Mouse (Mus musculus) right cerebral cortex, postnatal 36 days (tissue): ENCODE data around the gene Alg6.

Source experiments
- DNase-seq, 2 experiments: peaks; one replicate each; pipeline ENCODE4 v3.0.0; 2022; ENCODE audit warnings: low spot score in 2 of 2, mixed read lengths in 1 of 2

Alg6 gene

DNA sequence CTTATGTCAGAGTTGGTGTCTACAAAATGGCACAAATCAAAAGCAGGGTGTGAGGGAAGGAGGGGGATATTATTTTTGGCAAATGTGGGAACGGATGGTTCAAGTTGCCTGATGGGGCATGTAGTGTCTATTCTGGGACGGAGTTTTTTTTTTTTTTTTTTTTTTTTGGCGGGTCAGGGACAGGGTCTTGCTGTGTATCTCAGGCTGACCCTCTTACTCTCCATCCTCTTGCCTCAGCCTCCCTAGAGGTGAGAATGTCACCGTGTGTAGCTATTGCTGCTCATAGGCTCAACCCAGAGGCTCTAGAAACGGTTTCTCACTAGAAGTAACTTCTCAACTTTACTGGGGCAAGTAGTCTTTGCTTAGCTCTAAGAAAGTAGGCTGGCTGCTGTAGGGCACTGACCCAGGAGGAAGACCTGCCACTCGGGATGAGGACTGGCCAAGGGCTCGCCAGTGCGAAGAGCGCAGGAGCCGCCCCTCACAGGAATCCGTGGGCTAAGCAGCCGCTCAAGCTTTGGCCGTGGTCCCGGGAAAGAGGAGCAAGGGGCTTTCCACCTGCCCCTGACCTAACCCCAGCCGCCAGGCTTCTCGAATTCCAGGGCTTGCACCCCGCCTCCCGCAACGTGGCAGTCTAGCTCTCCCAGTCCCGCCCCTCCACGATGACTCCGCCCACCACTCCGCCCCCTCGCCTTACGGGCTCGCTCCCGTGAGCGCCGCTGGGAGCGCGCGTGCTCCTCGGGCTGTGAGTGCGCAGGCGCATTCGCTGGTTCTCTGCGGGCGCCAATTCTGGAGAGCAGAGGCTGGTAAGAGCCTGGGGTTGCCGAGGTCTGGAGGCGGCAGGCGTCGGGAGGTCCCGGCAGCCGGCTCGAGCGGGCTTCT is at the start of gene Alg6:
Gene Alg6, plus strand, starts transcription at position 761 of the 879 bp plus-strand sequence.
- DNase-seq = peak; percentile 88 to 91

DNA sequence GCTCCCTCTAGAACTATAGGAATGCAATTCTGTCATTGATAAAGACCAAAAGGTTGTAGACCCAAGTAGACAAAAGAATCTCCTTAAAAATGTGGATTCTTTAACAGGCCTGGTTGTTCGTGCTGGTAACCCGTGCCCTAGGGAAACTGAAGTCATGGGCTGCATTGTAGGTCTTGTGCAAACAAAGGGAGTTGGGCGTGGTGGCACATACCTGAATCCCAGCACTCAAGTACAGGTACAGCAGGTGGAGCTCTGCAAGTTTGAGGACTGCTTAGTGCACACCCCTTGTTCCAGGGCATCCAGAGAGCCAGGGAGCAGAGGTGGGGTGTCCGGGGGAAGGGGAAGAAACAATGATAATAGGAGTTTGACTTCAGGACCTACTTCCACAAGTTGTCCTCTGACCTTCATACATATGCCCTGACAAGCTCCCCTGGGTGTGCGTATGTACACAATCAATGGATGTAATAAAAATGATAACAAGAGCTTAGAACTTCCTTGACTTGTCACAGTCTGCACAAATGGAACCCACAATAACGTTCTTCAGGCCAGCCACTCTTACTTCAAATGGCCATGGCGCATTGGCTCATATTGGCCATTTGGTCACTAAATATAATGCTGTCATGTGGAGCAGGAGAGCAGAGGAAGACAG is 45.1 kb upstream of the Alg6 start:
- no peak for DNase-seq

DNA sequence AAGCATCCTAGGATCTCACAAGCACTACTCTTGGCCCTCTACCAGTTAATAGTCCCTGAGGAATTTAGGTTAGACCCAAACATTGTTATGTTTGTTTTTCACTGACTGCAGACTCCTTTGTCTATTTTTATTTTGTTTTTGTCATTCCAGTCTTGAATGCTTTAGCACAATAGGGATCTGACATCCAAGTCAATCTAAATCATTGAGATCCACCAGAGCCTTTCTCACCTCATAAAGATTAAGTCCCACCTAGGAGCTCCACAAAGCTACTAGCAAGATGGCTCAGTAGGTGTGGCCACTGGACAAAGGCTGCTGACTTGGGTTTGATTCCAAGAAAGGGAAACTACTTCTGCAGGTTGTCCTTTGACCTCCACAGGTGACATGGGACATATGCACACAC is 40.3 kb upstream of the Alg6 start:
- no peak for DNase-seq

DNA sequence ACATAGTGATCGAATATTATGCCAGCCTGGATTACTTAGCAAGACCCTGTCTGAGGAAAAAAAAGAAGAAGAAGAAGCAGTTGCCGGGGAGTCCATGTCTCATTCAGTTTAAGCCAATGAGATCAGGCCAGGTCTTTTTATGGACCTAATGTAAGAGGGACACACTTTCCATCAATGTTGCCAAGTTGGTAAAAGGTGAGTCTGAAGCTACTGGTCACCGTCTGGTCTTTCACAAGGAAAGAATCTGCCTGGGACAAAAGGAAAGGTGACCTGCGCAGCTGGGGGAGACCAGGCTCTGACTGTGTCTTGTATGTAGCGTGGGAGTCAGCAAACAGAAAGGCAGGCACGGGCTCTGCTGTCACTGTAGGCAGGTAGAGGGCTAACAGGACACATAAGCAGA is 31.5 kb upstream of the Alg6 start:
- DNase-seq = no peak

DNA sequence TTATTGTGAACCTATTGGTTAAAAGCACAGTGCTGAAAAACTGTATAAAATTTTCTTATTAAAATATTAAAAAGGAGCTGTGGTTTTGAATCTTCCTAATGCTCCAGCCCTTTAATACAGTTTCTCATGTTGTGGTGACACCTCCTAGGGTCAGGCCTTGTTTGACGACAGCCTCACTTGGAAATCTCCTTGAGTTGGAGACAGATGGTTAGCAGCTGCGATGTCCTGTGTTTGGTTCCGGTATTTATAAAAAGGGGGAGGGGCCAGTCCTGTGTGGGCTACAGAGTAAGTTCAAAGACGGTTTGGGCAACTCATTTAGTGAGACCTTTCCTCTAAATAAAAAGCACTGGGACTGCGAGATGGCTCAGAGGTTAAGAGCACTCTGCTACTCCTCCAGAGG is 29.2 kb upstream of the Alg6 start:
- no peak for DNase-seq

DNA sequence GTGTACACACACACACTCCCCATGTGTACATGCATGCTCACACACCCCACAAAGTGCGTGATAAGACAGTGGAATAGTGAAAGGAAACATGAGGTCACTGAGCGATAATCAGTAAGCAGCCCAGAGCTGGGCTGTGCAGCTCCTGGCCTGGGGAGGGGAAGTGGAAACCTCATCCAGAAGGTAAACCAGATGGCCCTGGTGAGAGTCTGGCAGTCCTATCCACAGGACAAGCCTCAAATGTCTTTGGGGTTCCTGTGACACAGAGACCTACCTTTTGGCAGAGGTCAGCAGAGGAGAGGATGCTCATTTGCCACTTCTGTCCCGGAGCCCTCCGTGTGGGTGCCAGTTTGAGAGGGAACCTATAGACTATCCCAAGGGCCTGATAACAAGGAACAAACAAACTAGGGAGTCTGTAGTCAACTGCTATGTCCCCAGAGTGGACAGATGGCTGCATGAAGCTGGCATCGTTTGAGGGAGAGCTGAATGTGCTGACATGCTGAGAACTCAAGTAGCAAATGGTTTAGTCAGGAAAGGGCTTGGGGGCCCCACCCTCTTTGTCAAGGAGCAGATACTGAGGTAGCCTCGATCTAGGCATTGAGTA is 2.8 kb upstream of the Alg6 start:
- no peak for DNase-seq

- DNase-seq = no peak
Measured at GRCm38 (mm10) chr4:99713971-99714370, 1.5 kb upstream of the Alg6 start.

- no peak for DNase-seq
Measured at GRCm38 (mm10) chr4:99715783-99716416, 436 bp downstream of the Alg6 start.

GRCm38 (mm10) chr4:99717905-99718304 is 2.4 kb downstream of the Alg6 start:
- no peak for DNase-seq

- DNase-seq = no peak
Measured at GRCm38 (mm10) chr4:99724331-99724730, 8.9 kb downstream of the Alg6 start.

DNA sequence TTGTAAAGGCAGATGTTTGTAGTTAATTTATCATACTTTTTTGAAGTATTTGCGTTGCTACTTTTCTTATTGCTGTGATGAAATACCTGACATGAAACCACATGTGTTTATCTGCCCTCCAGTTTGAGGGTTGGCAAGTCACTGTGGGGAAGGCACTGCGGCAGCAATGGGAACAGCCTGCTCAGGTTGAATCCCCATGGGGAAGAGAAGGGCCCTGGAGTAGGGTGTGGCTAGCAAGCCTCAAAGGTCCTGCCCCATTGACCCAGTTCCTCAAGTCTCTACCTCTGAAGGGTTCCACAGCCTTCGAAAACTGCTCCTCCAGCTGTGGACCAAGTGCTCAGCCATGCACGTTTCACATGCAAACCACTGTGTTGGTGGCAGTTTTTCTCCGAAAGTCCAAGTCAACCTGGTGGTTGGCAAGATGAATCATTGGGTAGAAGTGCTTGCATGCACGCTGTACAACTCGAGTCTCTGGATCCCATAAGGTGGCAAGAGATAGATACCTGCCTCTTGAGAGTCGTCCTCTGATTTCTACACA is 10.5 kb downstream of the Alg6 start:
- DNase-seq = no peak

- no peak for DNase-seq
Measured at GRCm38 (mm10) chr4:99739836-99740235, 24.4 kb downstream of the Alg6 start.

GRCm38 (mm10) chr4:99752426-99752825 is 37.0 kb downstream of the Alg6 start:
- DNase-seq = no peak

DNA sequence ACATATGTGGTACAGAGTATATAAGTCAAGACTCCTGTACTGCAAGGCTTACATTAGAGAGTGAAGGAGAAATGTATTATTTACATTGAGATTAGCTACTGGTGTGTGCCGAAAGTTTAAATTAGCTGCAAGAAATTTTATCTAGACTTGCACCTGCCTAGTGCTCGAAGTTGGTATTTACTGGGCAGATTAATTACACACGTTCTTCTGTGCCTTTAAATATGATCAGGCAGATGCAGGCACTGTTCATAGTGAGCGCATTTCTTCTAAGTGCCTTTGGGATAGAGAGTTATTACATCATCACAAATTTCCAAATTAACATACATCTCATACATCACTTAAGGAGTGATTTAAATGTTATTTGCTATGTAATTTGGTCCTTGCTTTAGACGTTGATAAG is 50.8 kb downstream of the Alg6 start:
- DNase-seq = no peak

- no peak for DNase-seq
Measured at GRCm38 (mm10) chr4:99766753-99767152, 51.3 kb downstream of the Alg6 start.

DNA sequence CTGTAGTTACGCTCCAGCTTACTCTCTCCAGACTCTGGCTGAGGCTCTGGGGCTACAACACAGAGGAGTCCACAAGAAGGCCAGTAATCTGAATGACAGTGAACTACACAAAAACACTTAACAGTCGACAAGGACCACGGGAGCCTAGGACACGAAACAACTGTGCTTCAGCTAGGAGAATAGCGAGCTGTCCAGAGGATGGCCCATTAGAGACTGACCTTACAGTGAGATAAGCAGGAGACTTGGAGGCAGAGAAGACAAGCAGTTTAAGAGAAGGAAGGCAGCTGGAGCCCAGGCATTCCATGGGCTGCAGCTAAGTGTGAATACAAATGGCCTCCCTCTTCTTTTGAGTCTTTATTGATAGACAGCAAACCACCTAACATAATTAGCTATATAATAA is 55.1 kb downstream of the Alg6 start:
- no peak for DNase-seq

DNA sequence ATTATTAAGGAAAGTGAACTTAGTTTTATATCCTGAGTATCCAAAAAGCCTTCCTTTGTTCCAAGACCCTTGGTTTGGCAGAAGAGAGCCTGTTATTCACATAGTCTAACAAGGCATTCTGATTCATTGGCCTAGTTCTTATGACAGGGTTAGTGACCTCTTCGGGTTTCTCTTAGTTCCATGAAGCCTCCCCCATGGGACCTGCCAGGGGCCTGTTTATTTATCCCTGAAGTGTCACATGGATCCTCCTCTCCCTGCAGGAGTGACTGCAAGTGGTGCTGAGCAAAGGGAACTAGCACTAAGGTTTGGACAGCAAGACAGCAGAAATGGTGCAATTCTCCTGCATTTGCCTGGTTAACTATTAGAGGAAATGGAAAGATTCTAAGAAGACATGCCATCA is 57.6 kb downstream of the Alg6 start:
- no peak for DNase-seq

- DNase-seq = no peak
Measured at GRCm38 (mm10) chr4:99792365-99792764, 76.9 kb downstream of the Alg6 start.
